Mouse (Mus musculus): ENCODE results near the gene Vgll1.
A peak's percentile ranks its signal among the peaks of the same experiment; 100 is the strongest.

The Vgll1 gene

DNA sequence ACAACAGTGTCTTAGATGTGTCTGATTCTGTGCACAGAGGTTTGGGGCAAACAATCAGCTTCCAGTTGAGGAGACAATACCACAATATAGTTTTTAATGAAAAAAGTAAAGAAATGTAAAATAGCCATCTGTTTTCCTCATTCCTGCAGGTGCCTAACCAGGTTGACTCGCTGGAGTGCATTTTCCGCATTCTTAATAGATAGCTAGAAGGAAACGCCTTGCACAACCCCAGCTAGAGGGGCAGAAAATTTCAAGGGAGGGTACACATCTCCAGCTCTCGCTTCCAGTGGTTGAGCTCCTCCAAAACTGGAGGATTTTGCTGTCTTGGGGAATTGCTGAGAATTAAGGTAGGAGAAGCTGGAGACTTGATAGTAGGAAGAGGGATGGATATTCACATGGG lies at the start of gene Vgll1:
Gene Vgll1 (plus strand): TSS at position 301 of the 400 bp plus-strand sequence.
- no peak for DNase-seq (ENCODE audit: extremely low read depth, low read depth, low spot score)

DNA sequence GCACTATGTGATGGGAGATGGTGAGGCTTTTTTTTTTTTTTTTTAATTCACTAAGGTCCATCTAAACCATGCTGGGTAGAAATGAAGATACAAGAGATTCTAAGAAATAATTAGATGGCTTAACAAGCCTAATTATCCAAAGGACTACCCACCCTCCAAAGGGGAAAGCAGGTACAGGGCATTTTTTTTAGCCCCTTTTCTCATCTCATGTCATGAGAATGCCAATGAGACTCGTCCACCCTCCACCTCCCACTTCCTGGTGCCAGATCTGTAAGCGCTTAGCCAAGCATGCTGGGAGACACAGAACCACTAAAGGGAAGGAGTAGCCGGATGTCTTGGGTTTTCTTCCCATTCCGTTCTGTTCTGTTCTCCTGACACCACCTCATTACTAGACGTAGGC lies 45.1 kb upstream of the Vgll1 start, which contains the start of gene Brs3:
Gene Brs3 (plus strand): TSS at position 301 of the 400 bp plus-strand sequence.
- DNase-seq (ENCODE audit: extremely low read depth, low read depth, low spot score) = no peak

DNA sequence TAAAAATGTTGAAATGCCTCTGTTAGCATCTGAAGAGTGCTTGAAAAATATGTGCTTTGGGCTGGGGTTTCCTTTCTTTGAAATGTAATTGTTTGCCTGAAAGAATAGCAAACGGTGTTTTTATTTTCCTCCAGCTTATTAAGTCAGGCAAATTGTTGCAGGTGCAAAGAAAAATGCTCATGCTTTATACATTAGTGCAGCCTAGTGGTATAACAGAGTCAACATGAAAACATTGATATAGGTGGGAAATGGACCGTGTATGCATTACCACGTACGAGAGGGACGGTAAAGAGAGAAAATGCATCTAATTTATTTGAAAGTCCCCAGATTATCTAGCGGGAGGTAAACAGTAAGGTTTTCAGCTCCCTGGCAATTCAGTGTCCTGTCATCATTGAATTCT lies 44.0 kb upstream of the Vgll1 start:
- DNase-seq (ENCODE audit: extremely low read depth, low read depth, low spot score) = no peak

DNA sequence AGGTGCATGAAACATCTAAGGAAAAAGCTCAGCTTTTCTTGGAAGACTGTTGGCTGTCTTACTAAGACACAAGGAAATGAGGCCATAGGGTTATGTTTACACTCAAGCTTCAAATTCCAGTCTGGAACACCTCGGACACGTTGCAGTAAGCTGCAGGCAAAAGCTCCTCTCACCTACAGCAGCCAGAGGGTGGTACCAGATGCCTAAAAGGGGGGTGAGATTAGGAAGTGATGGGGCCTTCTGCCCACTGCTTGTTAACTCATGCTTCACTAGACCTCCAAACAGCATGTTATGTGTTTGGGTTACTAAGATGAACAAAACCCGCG lies 35.1 kb upstream of the Vgll1 start:
- peak; percentile 4 for DNase-seq (ENCODE audit: extremely low read depth, low read depth, low spot score)

DNA sequence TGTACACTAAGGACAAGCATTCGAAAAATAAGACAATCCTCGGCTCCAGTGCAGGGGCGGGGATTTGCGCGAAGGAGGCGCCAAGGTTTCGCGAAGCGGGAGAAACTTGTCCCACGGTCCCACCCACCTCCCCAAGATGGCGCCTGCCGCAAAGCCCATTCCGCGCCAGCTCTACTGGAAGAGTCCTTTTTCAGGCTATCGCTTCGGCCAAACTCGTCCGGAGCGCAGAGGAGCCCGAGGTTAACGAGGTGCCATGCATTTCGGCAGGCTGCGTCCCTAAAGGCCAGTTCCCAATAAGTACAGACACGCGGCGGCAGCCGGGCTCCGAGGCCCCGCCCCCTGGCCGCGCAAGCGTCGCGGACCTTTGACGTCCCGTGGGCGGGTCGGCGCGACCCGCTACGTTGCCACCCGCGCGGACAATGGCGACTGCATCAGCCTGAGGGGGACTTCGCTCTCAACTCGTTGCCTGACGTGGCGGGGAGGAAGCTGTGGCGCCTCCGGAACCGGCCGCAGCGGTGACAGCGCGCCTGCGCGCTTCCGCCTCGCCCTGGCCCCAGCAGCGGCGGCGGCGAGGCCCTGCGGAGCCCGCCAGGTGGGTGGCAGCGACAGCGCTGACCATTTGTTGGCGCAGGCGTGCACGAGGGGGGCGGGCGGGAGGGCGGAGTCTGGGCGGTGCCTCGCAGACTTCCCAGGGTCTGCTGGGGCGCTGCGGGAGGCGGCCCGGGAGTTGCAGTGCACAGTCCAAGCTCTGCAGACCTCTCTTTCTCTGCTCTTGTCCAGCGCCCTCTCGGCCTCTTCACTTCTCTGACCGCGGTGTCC lies 34.5 kb upstream of the Vgll1 start, which contains the start of gene Htatsf1:
Gene Htatsf1 (plus strand): TSS at position 410 of the 819 bp plus-strand sequence.
- DNase-seq (ENCODE audit: extremely low read depth, low read depth, low spot score) = peak; percentile 7

DNA sequence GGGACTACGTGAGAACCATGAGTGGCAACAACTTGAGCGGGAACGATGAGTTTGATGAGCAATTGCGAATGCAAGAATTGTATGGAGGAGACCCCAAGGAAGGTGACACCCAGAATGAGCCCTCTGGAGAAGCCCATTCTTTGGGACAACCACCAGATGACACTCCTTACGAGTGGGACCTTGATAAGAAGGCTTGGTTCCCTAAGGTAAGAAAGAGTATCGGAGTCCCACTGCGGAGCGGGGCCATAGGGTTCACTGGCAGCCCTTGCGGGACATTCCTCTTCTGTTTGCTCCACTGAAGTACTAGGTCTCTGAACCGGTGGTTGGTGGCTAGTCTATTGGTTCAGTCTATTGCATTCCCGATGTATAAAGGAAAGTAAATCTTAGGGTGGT lies 33.9 kb upstream of the Vgll1 start:
- no peak for DNase-seq (ENCODE audit: extremely low read depth, low read depth, low spot score)

DNA sequence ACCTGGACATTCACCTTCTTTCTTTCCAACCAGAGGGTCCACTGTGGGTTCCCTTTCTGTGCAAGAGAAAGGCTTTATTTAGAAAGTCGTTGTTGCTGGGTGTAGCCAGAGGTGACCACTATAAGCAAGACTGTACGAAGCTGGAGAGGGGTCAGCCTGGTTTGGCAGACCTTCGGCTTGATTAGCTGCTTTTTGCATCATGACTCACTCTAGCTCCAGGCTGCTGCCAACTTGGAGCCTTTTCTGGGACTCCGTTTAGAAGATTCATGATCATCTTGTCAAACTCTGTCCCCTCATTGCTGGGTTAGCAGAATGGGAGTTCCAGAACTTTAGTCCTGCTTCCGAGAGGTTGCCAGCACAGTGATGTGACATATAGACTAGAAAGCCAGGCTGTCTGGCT lies 6.4 kb upstream of the Vgll1 start:
- no peak for DNase-seq (ENCODE audit: extremely low read depth, low read depth, low spot score)

DNA sequence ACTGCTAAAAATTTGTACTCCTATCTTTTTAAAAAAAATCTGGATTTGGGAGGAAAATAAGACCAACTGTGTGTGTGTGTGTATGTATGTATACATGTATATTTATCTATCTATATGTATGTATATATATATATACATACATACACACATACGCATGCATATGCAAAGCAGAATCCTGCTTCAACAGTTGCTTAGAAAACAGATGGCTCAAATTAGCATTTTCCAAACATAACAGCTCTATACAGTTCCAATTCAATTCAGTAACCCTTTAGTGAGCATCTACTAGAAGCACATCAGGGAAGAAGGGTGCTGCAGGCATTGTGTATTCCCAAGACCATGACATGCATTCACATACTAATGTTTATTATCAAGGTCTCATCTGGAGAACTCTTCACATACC lies 15.5 kb downstream of the Vgll1 start:
- no peak for DNase-seq (ENCODE audit: extremely low read depth, low read depth, low spot score)

DNA sequence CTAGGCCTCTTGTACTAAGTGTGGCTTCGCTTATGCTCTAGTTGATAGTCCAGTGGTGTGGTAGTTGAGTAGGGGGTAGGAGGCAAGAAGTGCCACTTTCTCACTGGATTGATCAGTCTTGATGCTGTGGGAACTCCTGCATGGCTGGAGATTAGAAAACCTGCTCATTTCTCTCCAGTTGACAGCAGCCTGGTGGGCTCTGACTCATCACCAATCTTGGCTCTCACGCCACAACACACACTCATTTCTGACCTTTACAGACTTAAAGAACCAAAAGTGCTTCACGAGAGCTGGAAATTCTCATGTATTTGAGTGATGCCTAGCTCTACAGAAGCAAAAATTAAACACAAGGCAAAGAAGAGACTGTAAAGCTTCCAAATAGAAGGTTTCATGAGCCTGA lies 19.1 kb downstream of the Vgll1 start:
- DNase-seq (ENCODE audit: extremely low read depth, low read depth, low spot score) = no peak

DNA sequence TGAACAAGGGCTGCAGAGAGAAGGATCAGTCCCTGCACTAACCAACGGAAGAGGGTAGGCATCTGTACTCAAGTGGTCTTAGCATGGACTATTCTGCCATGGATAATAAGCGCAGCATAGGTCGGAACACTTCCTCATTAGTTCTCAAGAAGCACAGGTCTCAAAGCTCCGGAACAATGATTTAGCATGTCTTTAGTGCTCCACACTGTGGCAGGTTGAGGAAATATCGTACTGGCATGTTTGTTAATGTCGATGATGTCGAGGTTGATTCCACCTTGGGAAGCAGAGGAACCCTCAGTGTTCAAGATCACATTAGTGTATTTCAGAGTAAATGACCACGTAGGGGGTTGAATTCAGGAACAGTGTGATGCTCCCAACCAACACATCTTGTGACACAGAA lies 30.2 kb downstream of the Vgll1 start:
- DNase-seq (ENCODE audit: extremely low read depth, low read depth, low spot score) = no peak

DNA sequence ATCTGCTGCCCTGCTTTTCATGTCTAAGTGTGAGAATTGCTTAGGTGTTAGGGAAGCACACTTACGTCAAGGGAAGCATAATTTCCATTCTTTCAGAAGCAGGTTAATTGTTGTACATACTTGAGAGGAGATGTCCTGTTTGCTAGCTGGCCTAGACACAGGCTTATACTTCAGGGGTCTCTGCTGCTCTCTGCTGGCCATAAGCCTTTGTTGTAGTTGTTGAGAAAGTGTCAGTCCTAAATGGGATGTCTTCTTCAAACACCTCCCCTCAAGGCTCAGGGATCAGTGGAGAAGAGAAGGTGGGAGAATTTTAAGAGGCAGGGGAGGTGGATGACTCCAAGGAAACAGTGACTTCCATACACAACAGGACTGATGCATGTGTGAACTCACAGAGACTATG lies 32.9 kb downstream of the Vgll1 start:
- DNase-seq (ENCODE audit: extremely low read depth, low read depth, low spot score) = no peak

DNA sequence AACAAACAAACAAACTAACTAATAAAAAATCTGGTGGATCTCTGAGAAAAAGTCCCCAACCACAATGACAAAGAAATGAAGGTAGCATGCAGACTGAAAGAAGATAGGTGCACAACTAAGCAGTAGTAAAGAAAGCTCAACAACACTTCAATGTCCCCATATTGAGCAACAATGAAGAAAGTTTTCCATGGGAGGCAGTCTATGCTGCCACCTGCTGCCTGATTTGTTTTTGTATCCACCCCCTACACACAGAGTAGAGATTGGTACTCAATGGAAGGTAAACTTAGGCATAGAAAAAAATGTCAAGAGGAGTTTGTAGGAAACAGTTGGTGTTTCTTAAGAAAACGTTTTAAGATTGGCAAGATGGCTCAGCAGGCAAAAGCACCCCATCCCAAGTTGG lies 42.7 kb downstream of the Vgll1 start:
- no peak for DNase-seq (ENCODE audit: extremely low read depth, low read depth, low spot score)

DNA sequence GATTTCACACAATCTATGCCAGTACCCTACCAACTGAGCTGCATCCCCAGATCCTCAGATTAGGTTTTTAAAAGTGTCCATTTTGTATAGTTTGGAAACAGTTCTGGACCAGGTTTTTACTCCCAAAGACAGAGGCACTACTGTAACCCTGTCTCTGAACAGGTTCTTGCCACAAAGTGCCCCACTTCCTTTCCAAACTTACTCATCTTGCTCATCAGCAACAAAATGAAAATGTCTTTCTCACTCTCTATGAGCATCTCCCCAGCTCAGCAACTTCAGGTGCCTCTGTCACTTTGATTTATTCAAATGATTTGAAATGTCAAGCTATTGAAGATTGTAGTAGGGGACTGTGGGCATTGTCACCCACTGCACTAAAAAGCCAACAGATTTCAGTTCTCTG lies 49.7 kb downstream of the Vgll1 start:
- no peak for DNase-seq (ENCODE audit: extremely low read depth, low read depth, low spot score)

DNA sequence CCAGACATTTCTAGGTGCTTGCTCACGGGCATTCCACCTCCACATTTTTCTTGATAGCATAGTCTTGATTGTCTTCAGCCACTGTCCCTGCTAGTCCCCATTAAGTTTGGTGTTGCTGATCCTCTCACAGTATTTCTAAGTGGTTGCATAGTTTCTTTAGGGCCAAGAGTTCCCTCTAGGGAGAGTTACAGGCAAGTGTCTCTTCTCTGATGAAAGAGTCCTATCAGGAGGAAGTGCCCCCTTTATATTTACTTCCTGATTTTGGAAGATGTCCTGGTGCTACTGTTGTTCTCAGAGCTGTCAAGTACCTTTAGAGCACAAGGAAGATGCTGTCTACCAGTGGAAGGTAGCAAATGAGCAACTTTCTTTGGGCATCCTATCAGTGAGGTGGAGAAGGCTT lies 65.6 kb downstream of the Vgll1 start:
- DNase-seq (ENCODE audit: extremely low read depth, low read depth, low spot score) = no peak

All from fat pad, adult 2 months (tissue).